Mouse (Mus musculus): ENCODE results near the gene Hes5. TPM values are rescaled to one million over a fixed set of nuclear protein-coding genes. Genes with fewer than 3 reads are reported as not detected.

Hes5 gene
- polyA plus RNA-seq, 1 experiment from 2014 or later: 601 TPM

- no peaks in the 10 kb centered on the region for H3K9me3 ChIP-seq
- H3K27me3 ChIP-seq (ENCODE audit: insufficient read depth, poor library complexity, severe bottlenecking): peaks cover 68% of the 10 kb centered on the region
- under 1% methylated on average over 47 of the region's 47 CpGs for WGBS
- H3K36me3 ChIP-seq: peaks cover 29% of the 10 kb centered on the region
- peaks cover 98% of the 10 kb centered on the region for H3K4me1 ChIP-seq (replicated peaks)
- H3K4me3 ChIP-seq: peak overlapping the region; percentile 91
- DNase-seq (ENCODE audit: low spot score): peak; percentile 72
- H3K27ac ChIP-seq: peak overlapping the region; percentile 97
These were observed 559 bp downstream of the Hes5 start for GRCm38 (mm10) chr4:154961226-154961738.

DNA sequence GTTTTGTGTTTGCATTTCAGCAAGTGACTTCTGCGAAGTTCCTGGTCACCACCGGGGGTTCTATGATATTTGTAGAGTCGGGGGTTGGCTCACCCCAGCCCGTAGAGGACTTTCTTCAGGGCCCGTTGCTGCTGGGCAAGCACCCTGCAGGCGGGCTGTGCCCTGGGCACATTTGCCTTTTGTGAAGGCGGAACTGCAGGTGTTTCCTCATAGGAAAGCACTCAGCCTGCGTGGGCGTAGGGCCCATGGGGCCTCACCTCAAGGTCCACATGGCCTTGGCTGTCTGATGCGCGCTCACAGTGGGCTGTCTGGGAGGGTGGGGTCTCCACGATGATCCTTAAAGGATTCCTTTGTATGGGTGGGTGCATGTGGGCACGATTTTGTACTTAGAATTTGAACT, 1.2 kb downstream of the Hes5 start:
- no peak for DNase-seq (ENCODE audit: low spot score)
- H3K9me3 ChIP-seq: no peaks in the 10 kb centered on the region
- H3K27me3 ChIP-seq (ENCODE audit: insufficient read depth, poor library complexity, severe bottlenecking): peaks cover 65% of the 10 kb centered on the region
- peaks cover 97% of the 10 kb centered on the region for H3K4me1 ChIP-seq (replicated peaks)
- peaks cover 34% of the 10 kb centered on the region for H3K36me3 ChIP-seq
- H3K27ac ChIP-seq: peak overlapping the region; percentile 97
- 7% methylated on average over 13 of the region's 13 CpGs for WGBS
- peak overlapping the region; percentile 91 for H3K4me3 ChIP-seq

DNA sequence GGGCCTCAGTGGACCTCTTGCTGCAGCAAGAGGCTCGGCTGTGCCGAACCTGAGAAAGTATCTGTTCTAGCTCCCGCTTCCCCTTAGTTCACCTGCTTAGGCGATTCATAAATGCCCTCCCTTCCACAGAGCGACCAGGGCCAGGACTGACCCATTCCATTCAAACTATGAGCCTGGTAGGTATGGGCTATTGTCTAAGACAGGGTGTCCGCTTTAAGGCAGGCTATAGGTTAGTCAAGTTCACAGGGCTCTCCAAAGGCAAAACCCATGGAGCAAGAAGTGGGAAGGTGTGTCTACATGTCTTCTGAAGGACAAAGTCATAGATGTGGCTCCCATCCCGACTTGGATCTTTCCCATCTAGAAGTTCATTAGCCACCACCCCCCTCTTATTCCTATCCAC, 2.0 kb downstream of the Hes5 start:
- WGBS: 57% methylated on average over 7 of the region's 7 CpGs
- peak overlapping the region; percentile 97 for H3K27ac ChIP-seq

DNA sequence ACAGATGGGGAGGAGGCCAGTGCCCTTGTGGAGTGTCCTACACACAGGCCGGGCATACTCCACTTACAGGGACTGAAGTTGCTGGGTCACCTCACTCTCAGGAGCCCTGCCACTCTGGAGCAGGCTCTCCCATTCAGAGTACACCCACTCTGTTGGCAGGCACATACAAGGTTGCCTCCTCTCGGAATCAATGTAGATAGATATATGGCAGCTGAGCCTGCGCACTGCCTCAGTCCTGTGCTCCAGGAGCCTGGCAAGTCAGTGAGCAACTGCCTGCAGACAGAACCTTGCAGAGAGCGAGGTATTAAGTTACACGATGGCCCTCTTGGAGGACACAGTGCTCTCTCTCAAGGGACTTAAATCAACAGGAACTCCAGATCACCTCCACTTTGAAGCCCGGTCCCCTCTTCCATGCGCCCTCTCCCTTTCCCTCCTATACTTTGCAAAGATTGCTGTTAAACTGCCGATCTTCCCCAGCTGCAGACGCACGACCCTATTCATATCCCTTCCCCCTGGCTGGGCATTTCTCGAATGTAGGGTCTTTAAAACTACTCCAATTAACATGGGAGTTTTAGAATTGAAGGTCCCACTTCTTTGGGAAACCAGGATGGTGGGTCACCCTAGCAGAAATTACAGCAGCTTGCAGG, 2.6 kb downstream of the Hes5 start:
- DNase-seq (ENCODE audit: low spot score): peak; percentile 69
- Histone ChIP-seq H3K9me3 (no peaks in the 10 kb centered on the region), H3K27me3 (ENCODE audit: insufficient read depth, poor library complexity, severe bottlenecking) (peaks cover 52% of the 10 kb centered on the region), H3K4me1 (replicated peaks) (peaks cover 83% of the 10 kb centered on the region), H3K36me3 (peaks cover 44% of the 10 kb centered on the region), H3K4me3 (peak overlapping the region; percentile 91), H3K27ac (peak overlapping the region; percentile 97)
- WGBS: 21% methylated on average over 11 of the region's 11 CpGs

More for the DNA sequence above, 2.0 kb downstream of the Hes5 start:
- Histone ChIP-seq H3K4me3 (peak overlapping the region; percentile 91), H3K27me3 (ENCODE audit: insufficient read depth, poor library complexity, severe bottlenecking) (peaks cover 58% of the 10 kb centered on the region), H3K36me3 (peaks cover 37% of the 10 kb centered on the region), H3K4me1 (replicated peaks) (peaks cover 90% of the 10 kb centered on the region), H3K9me3 (no peaks in the 10 kb centered on the region)
- DNase-seq (ENCODE audit: low spot score): no peak

- H3K9me3 ChIP-seq: no peaks in the 10 kb centered on the region
- peak within 1 kb of the TSS; percentile 97 for H3K27ac ChIP-seq
- H3K27me3 ChIP-seq (ENCODE audit: insufficient read depth, poor library complexity, severe bottlenecking): peaks cover 45% of the 10 kb centered on the region
- peaks cover 76% of the 10 kb centered on the region for H3K4me1 ChIP-seq (replicated peaks)
- peak; percentile 94 for DNase-seq (ENCODE audit: low spot score)
- H3K36me3 ChIP-seq: peaks cover 49% of the 10 kb centered on the region
- WGBS: under 1% methylated on average over 66 of the region's 66 CpGs
- peak within 1 kb of the TSS; percentile 91 for H3K4me3 ChIP-seq
These were observed 3.3 kb downstream of the Hes5 start, which contains the start of gene Pank4 for GRCm38 (mm10) chr4:154963901-154964580. Gene Pank4, plus strand, starts transcription at chr4:154964123.

DNA sequence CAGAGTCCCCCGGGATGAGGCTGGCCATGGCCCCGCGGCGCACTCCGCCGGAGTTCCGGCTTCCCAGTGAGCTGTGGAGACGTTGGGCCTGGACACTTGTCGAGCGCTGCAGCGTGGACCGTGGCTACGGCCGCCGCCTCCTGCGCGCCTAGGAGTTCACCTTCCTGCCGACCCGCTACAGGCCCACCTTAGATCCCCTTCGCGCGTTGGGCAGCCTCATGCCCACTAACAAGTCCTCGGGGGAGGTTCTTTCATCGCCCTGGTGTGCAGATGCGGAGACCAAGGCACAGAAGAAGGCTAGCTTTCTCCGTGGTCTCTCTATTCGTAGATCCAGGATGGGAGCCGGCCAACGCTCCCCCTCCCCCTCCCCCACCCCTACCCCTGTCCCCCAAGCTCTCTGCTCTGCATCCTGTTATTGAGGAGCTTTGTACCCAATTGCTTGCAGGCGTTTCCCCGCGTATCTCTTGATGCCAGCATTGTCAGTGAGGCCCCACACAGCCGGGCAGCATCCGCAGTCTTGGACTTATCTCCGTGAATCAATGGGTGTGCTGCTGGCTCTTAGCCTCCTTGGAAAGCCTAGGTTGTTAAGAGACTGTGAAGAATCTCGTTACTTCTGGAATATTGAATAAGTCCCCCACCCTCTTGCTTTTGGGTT, 4.0 kb downstream of the Hes5 start:
- peaks cover 38% of the 10 kb centered on the region for H3K27me3 ChIP-seq (ENCODE audit: insufficient read depth, poor library complexity, severe bottlenecking)
- 1% methylated on average over 36 of the region's 36 CpGs for WGBS
- H3K27ac ChIP-seq: peak overlapping the region; percentile 97
- peaks cover 69% of the 10 kb centered on the region for H3K4me1 ChIP-seq (replicated peaks)
- peaks cover 56% of the 10 kb centered on the region for H3K36me3 ChIP-seq
- peak overlapping the region; percentile 91 for H3K4me3 ChIP-seq
- H3K9me3 ChIP-seq: no peaks in the 10 kb centered on the region
- DNase-seq (ENCODE audit: low spot score): no peak

- Histone ChIP-seq H3K4me1 (replicated peaks) (peaks cover 58% of the 10 kb centered on the region), H3K27me3 (ENCODE audit: insufficient read depth, poor library complexity, severe bottlenecking) (peaks cover 27% of the 10 kb centered on the region), H3K27ac (peak overlapping the region; percentile 97; the same call in 1 of the 2 replicates), H3K9me3 (no peaks in the 10 kb centered on the region), H3K36me3 (peaks cover 67% of the 10 kb centered on the region), H3K4me3 (peak overlapping the region; percentile 91)
- no peak for DNase-seq (ENCODE audit: low spot score)
- 79% methylated on average over 3 of the region's 3 CpGs for WGBS
These were observed 5.1 kb downstream of the Hes5 start for GRCm38 (mm10) chr4:154965856-154966255.

GRCm38 (mm10) chr4:154967173-154967572, 6.5 kb downstream of the Hes5 start:
- 66% methylated on average over 5 of the region's 5 CpGs for WGBS
- H3K4me3 ChIP-seq: no peak overlapping the region
- peak; percentile 65 for DNase-seq (ENCODE audit: low spot score)

DNA sequence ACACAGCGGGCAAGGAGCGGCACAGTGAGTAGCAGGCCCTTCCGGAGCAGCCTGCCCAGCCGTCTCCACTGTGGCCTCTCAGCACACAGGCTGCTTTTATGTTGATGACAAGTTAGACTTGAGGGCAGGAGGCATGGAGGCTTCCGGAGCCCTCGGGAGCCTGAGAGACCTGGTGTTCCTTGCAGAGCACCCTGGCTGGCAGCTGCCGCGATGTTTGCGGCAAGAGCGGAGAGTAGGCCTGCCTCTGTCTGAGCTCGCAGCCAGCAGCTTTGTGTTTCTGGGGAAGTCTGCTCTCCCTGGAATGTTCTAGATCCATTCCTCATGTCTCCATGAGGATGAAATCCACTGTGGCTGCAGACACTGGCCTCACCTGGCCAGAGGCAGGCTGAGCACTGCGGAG, 11.8 kb downstream of the Hes5 start:
- no peaks in the 10 kb centered on the region for H3K4me1 ChIP-seq (replicated peaks)
- H3K9me3 ChIP-seq: no peaks in the 10 kb centered on the region
- H3K27ac ChIP-seq: no peak overlapping the region
- H3K36me3 ChIP-seq: peaks cover 98% of the 10 kb centered on the region
- no peak for DNase-seq (ENCODE audit: low spot score)
- 95% methylated on average over 12 of the region's 12 CpGs for WGBS
- H3K4me3 ChIP-seq: no peak overlapping the region
- no peaks in the 10 kb centered on the region for H3K27me3 ChIP-seq (ENCODE audit: insufficient read depth, poor library complexity, severe bottlenecking)

More at GRCm38 (mm10) chr4:154967173-154967572, 6.5 kb downstream of the Hes5 start:
- H3K36me3 ChIP-seq: peaks cover 69% of the 10 kb centered on the region
- H3K9me3 ChIP-seq: no peaks in the 10 kb centered on the region
- peaks cover 13% of the 10 kb centered on the region for H3K27me3 ChIP-seq (ENCODE audit: insufficient read depth, poor library complexity, severe bottlenecking)
- no peak overlapping the region for H3K27ac ChIP-seq
- peaks cover 45% of the 10 kb centered on the region for H3K4me1 ChIP-seq (replicated peaks)

DNA sequence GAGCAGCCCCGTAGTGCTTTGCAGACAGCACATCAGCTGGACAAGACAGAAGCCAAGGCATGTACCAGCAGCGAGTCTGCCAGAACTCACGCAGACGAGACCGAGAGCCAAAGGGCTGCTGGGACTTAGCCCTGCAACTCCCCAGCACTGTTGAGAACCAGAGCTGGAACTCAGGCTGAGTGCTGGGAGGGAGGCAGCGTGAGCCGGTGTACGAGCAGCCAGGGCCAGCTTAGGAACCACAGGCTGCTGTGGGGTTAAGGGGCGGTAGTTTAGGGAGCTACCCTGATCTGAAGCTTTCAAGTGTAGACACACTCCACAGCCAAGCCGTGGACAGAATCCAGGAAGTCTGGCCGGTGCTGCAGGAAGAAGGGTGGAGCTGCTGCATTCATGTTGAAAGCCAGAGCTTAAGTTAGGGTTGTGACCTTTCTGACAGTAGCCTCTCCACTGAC, 13.5 kb downstream of the Hes5 start:
- no peak overlapping the region for H3K4me3 ChIP-seq
- H3K27ac ChIP-seq: no peak overlapping the region
- no peak for DNase-seq (ENCODE audit: low spot score)
- H3K9me3 ChIP-seq: no peaks in the 10 kb centered on the region
- no peaks in the 10 kb centered on the region for H3K27me3 ChIP-seq (ENCODE audit: insufficient read depth, poor library complexity, severe bottlenecking)
- peaks cover 100% of the 10 kb centered on the region for H3K36me3 ChIP-seq
- H3K4me1 ChIP-seq (replicated peaks): no peaks in the 10 kb centered on the region
- WGBS: 88% methylated on average over 11 of the region's 11 CpGs

DNA sequence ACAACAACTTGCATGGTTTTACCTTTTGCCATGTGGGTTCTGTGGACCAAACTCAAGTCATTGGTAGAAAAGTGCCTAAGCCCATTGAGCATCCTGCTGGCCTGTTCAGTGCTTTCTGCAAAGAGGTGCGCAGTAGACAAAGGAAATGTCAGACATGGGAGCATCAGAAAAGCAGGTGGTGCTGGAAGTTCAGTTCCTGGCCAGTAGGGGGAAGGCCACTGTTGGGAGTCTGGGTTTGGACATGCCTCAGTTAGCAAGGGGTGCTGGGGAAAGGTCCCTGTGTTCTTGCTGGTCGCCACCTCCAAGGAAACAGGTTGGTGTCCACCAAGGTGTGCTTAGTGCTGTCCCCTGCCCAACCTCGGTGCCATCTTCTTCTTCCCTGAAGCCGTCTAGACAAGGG, 19.4 kb downstream of the Hes5 start:
- WGBS: 93% methylated on average over 4 of the region's 4 CpGs
- Histone ChIP-seq H3K9me3 (no peaks in the 10 kb centered on the region), H3K27me3 (ENCODE audit: insufficient read depth, poor library complexity, severe bottlenecking) (peaks cover 25% of the 10 kb centered on the region), H3K4me1 (replicated peaks) (peaks cover 32% of the 10 kb centered on the region), H3K36me3 (peaks cover 73% of the 10 kb centered on the region), H3K4me3 (no peak overlapping the region), H3K27ac (no peak overlapping the region)
- no peak for DNase-seq (ENCODE audit: low spot score)

- no peaks in the 10 kb centered on the region for H3K9me3 ChIP-seq
- no peak for DNase-seq (ENCODE audit: low spot score)
- 90% methylated on average over 6 of the region's 6 CpGs for WGBS
- H3K36me3 ChIP-seq: peaks cover 63% of the 10 kb centered on the region
- H3K4me3 ChIP-seq: no peak overlapping the region
- peaks cover 41% of the 10 kb centered on the region for H3K4me1 ChIP-seq (replicated peaks)
- no peak overlapping the region for H3K27ac ChIP-seq
- H3K27me3 ChIP-seq (ENCODE audit: insufficient read depth, poor library complexity, severe bottlenecking): peaks cover 25% of the 10 kb centered on the region
These were observed 20.4 kb downstream of the Hes5 start for GRCm38 (mm10) chr4:154981076-154981475.
